Mouse (Mus musculus) gastrocnemius, adult 8-10 months (tissue): ENCODE data around the gene Elk3. TPM values are rescaled to one million over a fixed set of nuclear protein-coding genes. Genes with fewer than 3 reads are reported as not detected.

ENCODE experiments used
- DNase-seq, 2 experiments: peaks; one replicate each; pipeline ENCODE4 v3.0.0; 2022; ENCODE audit warnings: low spot score in 2 of 2
- total RNA-seq, 4 experiments: library from RNA; stranded (reverse); gene quantifications; 2 replicates each; pipeline ENCODE4 v1.2.4; 2022

The Elk3 gene
- total RNA-seq, 4 experiments from 2014 or later, result 6.9 to 11.1 (median 8.1) TPM

DNA sequence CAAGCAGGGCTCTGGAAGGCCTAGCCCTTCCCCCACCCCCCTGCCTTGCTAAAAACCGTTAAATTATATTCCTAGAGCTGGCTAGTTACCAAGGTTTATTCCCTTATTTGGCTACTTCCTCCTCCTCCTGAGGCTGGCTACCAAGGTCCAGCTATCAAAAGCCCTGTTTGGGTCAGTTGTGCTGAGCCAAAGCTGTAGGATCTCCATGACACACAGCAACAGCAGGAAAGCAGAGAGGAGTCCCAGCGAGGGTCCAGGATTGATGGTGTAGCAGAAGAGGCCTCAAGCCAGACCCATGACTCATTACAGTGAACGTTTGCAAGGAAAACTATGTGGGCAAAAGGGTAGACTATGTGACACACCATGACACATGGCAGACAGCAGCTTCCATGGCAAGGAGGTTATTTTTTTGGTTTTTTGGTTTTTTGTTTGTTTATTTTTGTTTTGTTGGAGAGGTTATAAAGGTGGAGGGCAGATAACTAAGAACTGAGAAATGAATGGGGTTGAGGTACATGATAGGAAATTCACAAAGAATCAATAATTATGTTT lies 21.4 kb upstream of the Elk3 start:
- no peak for DNase-seq

GRCm38 (mm10) chr10:93331543-93331942 lies 20.6 kb upstream of the Elk3 start:
- DNase-seq, result peak in 1 of 2 experiments; percentile 30

DNA sequence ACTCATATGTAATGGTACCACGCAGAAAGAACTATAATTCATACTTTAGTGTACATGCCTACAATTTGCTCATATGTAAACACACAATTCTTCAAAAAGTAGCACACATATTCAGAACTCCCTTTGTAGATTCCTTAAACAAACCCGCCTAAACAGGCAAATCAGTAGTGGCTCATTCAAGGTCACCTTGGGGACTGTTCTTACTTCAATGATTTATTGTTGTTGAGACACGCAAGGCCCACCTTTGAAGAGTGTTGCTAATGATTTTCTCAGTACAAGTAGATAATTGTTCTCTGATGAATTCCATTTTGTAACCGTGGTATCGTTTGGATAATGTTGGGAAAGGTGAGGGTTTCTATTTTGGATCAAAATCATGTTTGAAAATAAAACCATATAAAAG lies 17.4 kb upstream of the Elk3 start:
- no peak for DNase-seq

- DNase-seq, result no peak
Measured at GRCm38 (mm10) chr10:93327187-93327586, 16.3 kb upstream of the Elk3 start.

DNA sequence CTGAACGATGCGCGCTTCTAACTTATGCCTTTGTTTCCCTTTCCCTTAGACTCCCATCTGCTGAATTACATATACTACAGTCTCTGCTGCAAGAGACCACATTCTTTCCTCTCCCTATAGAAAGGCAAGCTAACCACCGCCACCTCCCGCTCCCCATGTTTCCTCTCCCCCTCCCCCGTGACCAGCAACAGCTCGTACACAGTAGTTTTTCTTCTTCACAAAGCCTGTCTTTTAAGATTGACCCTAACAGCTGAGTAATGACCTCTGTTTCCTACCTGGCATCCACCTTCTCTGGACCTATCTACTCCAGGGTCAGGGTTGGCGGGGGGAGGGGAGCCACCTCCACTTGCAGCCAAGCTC lies 15.8 kb upstream of the Elk3 start:
- no peak for DNase-seq

DNA sequence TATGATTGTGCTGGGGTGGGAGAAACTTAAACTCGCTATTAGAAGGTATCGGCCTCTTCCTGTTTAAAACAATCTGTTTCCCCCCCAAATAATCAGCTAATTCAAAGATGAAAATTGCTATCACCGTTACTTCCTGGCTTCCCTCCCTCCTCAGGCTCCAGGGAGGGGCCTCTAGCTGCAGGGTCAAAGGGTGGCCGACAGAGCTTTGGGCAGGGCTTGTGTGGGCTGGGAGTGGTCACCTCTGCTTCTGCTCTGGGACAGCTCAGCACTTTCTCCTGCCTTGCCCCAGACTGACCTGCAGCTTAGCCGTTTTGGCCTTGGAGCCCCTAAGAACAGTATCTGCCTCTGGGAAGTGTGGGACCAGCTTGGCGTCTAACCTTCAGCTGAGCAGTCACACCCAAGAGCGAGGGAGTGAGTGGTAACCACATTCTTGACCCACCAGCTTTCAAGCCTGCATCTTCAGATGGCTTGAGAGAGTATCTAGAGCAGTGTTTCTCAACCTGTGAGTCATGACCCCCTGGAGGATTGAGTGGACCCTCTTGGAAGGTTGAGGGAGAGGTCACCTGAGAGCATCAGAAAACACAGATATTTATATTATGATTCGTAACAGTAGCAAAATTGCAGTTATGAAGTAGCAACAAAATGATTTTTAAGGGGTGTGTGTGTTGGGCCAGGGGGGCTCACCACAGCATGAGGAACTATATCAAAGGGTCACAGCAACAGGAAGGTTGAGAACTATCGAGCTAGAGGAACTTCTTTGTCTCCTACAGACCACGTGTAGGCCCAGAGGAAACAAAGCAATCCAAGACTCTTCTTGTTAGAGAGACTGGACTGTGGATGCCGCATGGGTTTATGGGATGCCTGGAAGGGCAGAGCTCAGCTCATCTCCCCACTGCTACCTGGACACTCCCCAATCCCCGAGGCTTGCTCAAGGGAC lies 15.1 kb upstream of the Elk3 start:
- DNase-seq, result no peak

- no peak for DNase-seq
Measured at GRCm38 (mm10) chr10:93325369-93325768, 14.4 kb upstream of the Elk3 start.

- DNase-seq, result no peak
Measured at GRCm38 (mm10) chr10:93324438-93324837, 13.5 kb upstream of the Elk3 start.

DNA sequence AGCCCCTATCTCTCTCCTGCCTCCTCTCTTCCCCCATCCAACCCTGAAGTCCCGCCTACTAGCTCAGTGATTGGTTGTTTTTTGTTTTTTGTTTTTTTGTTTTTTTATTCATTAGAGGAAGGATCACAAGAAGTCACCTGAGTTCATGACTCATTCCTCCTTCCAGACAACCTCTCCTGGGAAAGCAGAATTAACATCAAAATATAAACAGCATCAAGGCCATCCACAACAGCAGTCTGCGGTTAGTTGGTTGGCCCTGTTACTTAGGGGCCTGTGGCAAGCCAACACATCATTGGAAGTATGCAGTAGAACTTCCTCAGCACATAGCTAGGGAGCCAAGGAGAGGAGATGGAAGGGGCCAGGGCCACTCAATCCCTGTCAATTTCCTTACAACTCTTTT lies 12.7 kb upstream of the Elk3 start:
- DNase-seq, result no peak

GRCm38 (mm10) chr10:93321763-93322162 lies 10.8 kb upstream of the Elk3 start:
- no peak for DNase-seq

- DNase-seq, result no peak
Measured at GRCm38 (mm10) chr10:93320148-93320547, 9.2 kb upstream of the Elk3 start.

DNA sequence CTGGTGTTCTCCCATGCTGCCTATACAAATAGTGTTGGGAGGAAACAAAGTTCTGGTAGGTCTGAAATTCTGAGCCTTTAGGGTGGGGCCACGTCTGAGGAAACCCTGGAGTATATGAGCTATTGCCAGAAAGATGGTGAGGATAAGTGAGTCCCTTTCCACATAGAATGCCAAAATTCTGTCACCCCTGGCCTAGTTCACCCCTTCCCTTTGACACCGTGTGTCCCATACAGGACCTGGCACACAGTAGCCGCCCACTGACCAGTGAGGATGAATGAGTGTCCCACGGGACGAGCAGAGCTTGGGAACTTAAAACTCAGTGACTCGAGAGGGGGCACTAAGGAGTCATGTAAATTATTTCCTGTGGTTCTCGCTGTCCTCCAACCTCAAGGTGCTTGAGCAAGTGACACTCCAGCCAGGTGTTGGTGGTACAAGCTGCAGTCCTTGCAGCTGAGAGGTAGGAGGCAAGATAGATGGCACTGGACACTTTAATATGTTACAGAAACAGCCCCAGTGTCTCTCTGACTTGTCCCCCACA lies 8.7 kb upstream of the Elk3 start:
- no peak for DNase-seq

DNA sequence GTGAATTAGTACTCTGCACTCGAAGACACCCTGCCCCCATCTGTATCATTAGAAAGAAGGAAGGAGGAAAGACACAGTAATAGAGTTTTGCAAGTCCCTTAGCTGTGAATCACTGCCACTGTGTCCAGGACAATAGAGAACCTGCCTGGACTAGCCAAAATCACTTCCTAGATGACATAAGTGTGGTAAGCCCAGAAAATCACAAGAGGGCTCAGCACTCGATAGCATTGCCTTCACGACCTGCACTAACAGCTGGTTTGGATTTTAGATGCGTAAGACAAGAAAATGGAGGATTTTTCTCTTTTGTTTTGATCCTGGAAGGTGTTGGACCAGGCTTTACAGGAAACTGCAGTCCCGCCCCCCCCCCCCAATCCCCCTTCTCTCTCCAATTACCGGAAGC lies 6.0 kb upstream of the Elk3 start:
- no peak for DNase-seq

DNA sequence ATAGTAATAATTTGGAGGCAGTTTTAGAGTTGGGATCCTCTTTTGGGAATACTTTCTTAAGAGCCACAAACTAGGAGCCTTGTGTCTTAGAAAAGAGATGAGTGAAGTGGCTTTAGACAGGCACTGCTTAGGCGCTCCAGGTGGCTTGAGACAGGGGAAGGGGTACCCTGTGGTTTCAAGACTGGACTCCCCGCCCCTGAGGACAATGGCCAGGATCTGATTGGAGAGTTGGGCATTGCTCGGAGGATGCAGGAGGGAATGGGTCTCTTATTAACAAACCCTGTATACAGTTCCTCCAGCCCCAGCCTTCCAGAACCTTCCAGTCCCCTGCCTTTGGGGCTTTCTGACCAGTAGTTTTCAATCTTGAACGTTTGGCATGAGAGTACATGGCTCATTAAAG lies 641 bp upstream of the Elk3 start:
- DNase-seq, result no peak

DNA sequence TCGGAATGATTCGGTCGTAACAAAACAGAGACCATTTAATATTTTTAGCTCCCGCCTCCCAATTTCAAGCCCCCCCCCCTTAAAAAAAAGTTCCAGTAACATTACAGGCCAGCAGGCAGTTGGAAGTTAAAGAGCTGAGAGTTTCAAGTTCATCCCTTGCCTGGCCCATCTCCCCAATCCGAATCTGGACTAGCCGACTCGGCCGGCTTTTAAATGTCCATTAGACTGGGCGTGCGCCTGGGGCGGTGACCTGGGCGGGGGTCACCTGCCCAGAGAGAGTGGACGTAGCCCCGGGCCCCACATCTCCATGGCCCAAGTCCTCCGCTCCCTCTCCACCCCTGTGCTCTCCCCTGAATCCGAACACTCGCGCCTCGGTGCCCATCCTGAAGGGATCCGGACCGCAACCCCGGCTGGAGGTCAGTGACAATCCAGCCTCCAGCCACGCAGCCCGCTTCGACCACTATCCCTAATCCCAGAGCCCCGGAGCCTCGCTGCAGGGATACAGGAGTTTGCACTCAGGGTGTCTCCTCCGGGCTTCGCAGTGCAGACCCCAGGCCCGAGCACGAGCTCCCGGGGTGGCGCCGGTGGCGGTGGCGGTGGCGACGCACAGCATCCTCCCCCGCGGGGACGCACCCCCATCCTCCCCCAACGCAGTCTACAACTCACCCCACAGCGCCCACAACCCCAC lies 857 bp downstream of the Elk3 start:
- peak in 1 of 2 experiments; percentile 12 for DNase-seq

DNA sequence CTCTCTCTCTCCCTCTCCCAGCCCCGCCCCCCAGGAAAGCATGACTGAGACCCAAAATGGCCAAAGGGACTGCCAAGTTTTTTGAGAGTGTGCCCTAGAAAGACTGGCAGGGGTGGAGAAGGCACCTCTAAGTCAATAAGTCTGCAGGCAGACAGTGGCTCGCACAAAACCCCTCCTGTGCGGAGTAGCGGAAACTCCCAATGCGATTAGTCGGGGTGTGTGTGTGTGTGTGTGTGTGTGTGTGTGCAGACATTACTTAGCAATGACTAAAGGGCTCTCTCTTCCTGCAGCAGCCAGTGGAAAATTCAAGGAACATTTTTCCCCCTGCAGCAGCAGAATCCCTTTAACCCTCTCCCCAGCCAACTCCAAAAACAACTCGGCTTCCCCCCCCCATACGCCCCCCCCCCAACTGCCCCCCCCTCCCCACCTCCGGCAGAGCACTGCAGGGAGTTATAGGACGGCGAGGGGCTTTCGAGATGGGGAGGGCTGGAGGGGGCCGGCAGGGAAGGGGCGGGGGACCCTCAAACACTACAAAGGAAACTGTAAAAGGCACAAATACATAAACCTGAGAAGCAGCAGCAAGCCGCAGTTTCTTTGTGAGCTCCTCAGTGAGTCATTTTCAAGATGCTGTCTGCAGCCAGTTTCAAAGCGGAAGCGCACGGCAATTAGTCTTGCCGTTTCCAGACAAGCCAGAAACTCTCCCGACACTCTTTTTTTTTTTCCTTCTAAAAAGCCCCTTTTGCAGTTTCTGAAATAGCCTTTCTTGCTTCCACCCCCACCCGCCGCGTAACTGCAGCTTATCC lies 1.6 kb downstream of the Elk3 start:
- peak in 1 of 2 experiments; percentile 26 for DNase-seq

DNA sequence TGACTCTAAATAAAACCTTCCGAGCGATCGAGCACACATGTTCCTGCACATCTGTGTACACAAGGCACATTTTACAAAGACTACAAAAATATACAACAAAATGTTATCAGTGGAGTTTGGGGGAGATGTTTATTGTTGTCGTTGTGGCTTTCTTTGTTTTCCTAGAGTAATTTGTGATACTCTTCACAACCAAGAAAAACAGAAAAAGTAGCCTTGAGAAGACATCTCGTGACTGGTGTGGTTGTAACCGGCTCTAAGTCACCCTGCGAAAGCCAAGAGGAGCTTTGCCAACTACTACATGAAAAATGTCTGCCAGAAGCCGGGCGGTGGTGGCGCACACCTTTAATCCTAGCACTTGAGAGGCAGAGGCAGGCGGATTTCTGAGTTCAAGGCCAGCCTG lies 4.6 kb downstream of the Elk3 start:
- no peak for DNase-seq

- no peak for DNase-seq
Measured at GRCm38 (mm10) chr10:93305946-93306345, 5.0 kb downstream of the Elk3 start.

DNA sequence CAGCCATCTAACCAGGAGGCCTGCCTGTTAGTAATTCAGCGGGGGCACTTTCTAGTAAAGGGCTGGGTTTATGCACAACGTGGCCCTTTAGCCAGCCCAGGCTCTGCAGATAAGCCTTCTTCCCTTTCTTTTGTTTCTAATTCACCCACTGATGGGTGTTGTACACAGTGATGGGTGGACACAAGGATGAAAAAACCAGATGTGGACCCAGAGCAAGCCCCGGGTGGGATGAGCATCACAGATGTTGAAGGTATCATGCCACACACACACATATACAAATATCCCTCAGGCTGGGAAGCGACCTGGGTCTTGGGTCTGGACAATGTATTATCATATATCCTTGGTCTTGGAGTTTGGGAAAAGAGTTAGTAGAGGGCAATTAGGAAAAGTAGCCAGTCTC lies 7.7 kb downstream of the Elk3 start:
- DNase-seq, result no peak

DNA sequence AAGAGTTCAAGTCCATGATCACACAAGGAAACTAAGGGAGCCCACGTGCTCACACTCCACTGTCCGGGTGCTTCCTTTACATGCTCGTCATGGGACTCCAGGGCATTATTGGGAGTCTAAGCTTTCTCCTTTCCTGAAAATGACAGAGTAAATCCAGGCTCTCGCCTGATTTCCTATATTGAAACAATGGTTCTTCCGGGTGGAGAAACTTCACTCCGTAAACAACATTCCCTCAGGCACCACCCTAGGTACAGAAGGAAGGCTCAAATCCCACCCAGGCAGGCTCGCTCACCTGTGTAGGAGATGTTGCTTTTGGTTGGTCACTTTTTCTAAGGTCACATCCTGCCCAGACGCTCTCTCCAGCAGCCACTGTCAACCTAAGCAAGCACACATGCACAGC lies 9.1 kb downstream of the Elk3 start:
- DNase-seq, result no peak

GRCm38 (mm10) chr10:93298208-93298607 lies 12.7 kb downstream of the Elk3 start:
- DNase-seq, result no peak
